Mouse (Mus musculus) MEL (cell line): ENCODE data around the gene St6galnac3.

Experiments
- CTCF ChIP-seq, 3 experiments: IDR thresholded peaks in 2 of 3; conservative IDR thresholded peaks in 1 of 3; 2 replicates each; pipeline ENCODE4 v1.5.1; 2011 to 2012; ENCODE audit warnings: low read length in 3 of 3, low read depth in 2 of 3, mild to moderate bottlenecking in 2 of 3, improper control_type of control experiment in 1 of 3, inconsistent platforms in 1 of 3, mixed read lengths in 1 of 3, moderate library complexity in 1 of 3; ENCODE audit not compliant: control insufficient read depth in 1 of 3, insufficient read depth in 1 of 3, poor library complexity in 1 of 3, severe bottlenecking in 1 of 3
- EP300 ChIP-seq, 2 experiments: IDR thresholded peaks; 2 replicates each; pipeline ENCODE4 v1.6.1; 2011; ENCODE audit warnings: improper control_type of control experiment in 2 of 2, low read length in 2 of 2, low read depth in 1 of 2, mild to moderate bottlenecking in 1 of 2
- GABPA ChIP-seq: IDR thresholded peaks from 2 replicates; pipeline ENCODE4 v1.6.1; 2012; ENCODE audit warnings: low read depth, mild to moderate bottlenecking, inconsistent platforms, low read length, improper control_type of control experiment, moderate library complexity
- JUND ChIP-seq: IDR thresholded peaks from 2 replicates; pipeline ENCODE4 v1.6.1; 2011; ENCODE audit warnings: low read depth, mild to moderate bottlenecking, improper control_type of control experiment, low read length
- MAX ChIP-seq: IDR thresholded peaks from 2 replicates; pipeline ENCODE4 v1.6.1; 2011; ENCODE audit warnings: low read length, improper control_type of control experiment
- TCF12 ChIP-seq: IDR thresholded peaks from 2 replicates; pipeline ENCODE4 v1.6.1; 2014; ENCODE audit warnings: low read depth, mild to moderate bottlenecking, inconsistent platforms, low read length, improper control_type of control experiment, moderate library complexity
- UBTF ChIP-seq: IDR thresholded peaks from 2 replicates; pipeline ENCODE4 v1.6.1; 2012; ENCODE audit warnings: low read depth, mild to moderate bottlenecking, inconsistent platforms, low read length, improper control_type of control experiment, moderate library complexity, borderline replicate concordance; ENCODE audit not compliant: insufficient read depth

GRCm38 (mm10) chr3:153359966-153360365 lies 365.0 kb downstream of the St6galnac3 start:
- TF ChIP-seq TCF12 (no peak), CTCF (IDR thresholded peaks at IDR 0.05 in 2 of 3, conservative IDR thresholded peaks at IDR 0.05 in 1 of 3; ENCODE audit: control insufficient read depth in 1 of 3, insufficient read depth in 1 of 3, low read depth in 2 of 3, low read length in 3 of 3, poor library complexity in 1 of 3, severe bottlenecking in 1 of 3) (no peak), GABPA (no peak), MAX (no peak), EP300 (IDR thresholded peaks at IDR 0.05; ENCODE audit: low read depth in 1 of 2, low read length in 2 of 2) (no peak), UBTF (no peak), JUND (no peak)
